ENCODE assay signal across 9 mouse cellular contexts in genomic region chr2:173159354-173160311, GRCm38 (mm10). TPM values are rescaled to one million over a fixed set of nuclear protein-coding genes. Genes with fewer than 3 reads are reported as not detected.
DNase-seq lines count a peak whose midpoint lies in the region; ATAC-seq and TF ChIP-seq lines count a peak whose summit lies in the region.
"Had no signal": no experiment of that assay in that cellular context is flagged by ENCODE, and none has a peak within 500 bp of the region (broad histone marks: within the 10 kb centered on the region; RNA-seq: fewer than 3 reads in every experiment).

No protein-coding gene starts in this region.

- ATAC-seq in granulocyte monocyte progenitor cell, adult 5-6 weeks (replicated peaks; ENCODE audit: poor library complexity, severe bottlenecking): peak; percentile 92
- peak; percentile 87 for ATAC-seq in lung, embryonic 14.5 days (ENCODE audit: insufficient read depth)

- no peak overlapping the region for H3K9ac ChIP-seq in lung, embryonic 14.5 days

- peak; percentile 46 for DNase-seq in 3T3-L1 (ENCODE audit: low read depth, low spot score)
- DNase-seq in embryo, embryonic 10 days (ENCODE audit: low spot score): peak; percentile 90
- peak; percentile 89 for DNase-seq in kidney, adult 2 months
- peak; percentile 93 for DNase-seq in lung, embryonic 14.5 days
- peak; percentile 55 to 65 for DNase-seq in urinary bladder, postnatal 36 days (ENCODE audit: low spot score in 2 of 2)

- H3K4me3 ChIP-seq in E14TG2a.4 (replicated peaks; ENCODE audit: low read length): peak overlapping the region; percentile 45
- H3K4me3 ChIP-seq in kidney, adult 2 months (ENCODE audit: insufficient read depth, low read depth, low read length): no peak overlapping the region
- H3K4me3 ChIP-seq in lung, embryonic 14.5 days (ENCODE audit: low read depth, low read length): no peak overlapping the region
- H3K4me3 ChIP-seq in olfactory bulb, adult 2 months (ENCODE audit: insufficient read depth, low read depth, low read length): no peak overlapping the region

- no peaks in the 10 kb centered on the region for H3K36me3 ChIP-seq in E14TG2a.4 (ENCODE audit: insufficient read depth, low read length)
- peaks cover 23% of the 10 kb centered on the region for H3K36me3 ChIP-seq in kidney, adult 2 months (ENCODE audit: control insufficient read depth, insufficient read depth, low read length)
- H3K36me3 ChIP-seq in lung, embryonic 14.5 days (ENCODE audit: insufficient read depth): no peaks in the 10 kb centered on the region

- 22% methylated on average over 24 of the region's 24 CpGs for WGBS in kidney, adult 2 months
- 39% methylated on average over 24 of the region's 24 CpGs for WGBS in lung, embryonic 14.5 days
- 41% methylated on average over 24 of the region's 24 CpGs for WGBS in olfactory bulb, adult 2 months

- peaks cover 25% of the 10 kb centered on the region for H3K4me1 ChIP-seq in E14TG2a.4 (replicated peaks; ENCODE audit: low read depth, low read length)
- peaks cover 10% of the 10 kb centered on the region; the same call in 1 of the 2 replicates for H3K4me1 ChIP-seq in kidney, adult 2 months (ENCODE audit: control insufficient read depth, insufficient read depth, low read length)
- no peaks in the 10 kb centered on the region for H3K4me1 ChIP-seq in lung, embryonic 14.5 days (ENCODE audit: insufficient read depth)
- no peaks in the 10 kb centered on the region for H3K4me1 ChIP-seq in olfactory bulb, adult 2 months (ENCODE audit: control insufficient read depth, insufficient read depth, low read length)

- peak; percentile 42 for TF ChIP-seq POLR2A in kidney, adult 2 months (IDR thresholded peaks at IDR 0.05; ENCODE audit: low read depth, low read length)
- no peak for TF ChIP-seq POLR2A in olfactory bulb, adult 2 months (IDR thresholded peaks at IDR 0.05; ENCODE audit: insufficient read depth, low read depth, low read length)

- peaks cover 25% of the 10 kb centered on the region for H3K27me3 ChIP-seq in E14TG2a.4 (ENCODE audit: insufficient read depth, low read length)
- H3K27me3 ChIP-seq in kidney, adult 2 months (replicated peaks; ENCODE audit: control insufficient read depth, insufficient read depth, low read length): no peaks in the 10 kb centered on the region
- no peaks in the 10 kb centered on the region for H3K27me3 ChIP-seq in lung, embryonic 14.5 days (ENCODE audit: insufficient read depth, low read length)

- H3K27ac ChIP-seq in kidney, adult 2 months (ENCODE audit: insufficient read depth, low read depth, low read length): peak overlapping the region; percentile 2; the same call in 1 of the 2 replicates
- H3K27ac ChIP-seq in lung, embryonic 14.5 days (ENCODE audit: low read depth): peak overlapping the region; percentile 58
- H3K27ac ChIP-seq in olfactory bulb, adult 2 months (ENCODE audit: insufficient read depth, low read depth, low read length): no peak overlapping the region

- H3K4me2 ChIP-seq in lung, embryonic 14.5 days: peak overlapping the region; percentile 23; the same call in 1 of the 2 replicates

- peak; percentile 89 for TF ChIP-seq CTCF in E14TG2a.4 (conservative IDR thresholded peaks at IDR 0.05; ENCODE audit: low read length)
- peak; percentile 82 for TF ChIP-seq CTCF in kidney, adult 2 months (conservative IDR thresholded peaks at IDR 0.05; ENCODE audit: insufficient read depth, insufficient read length, low read depth, low read length)
- TF ChIP-seq CTCF in lung, embryonic 14.5 days (IDR thresholded peaks at IDR 0.05; ENCODE audit: low read depth): peak; percentile 92
- peak; percentile 64 for TF ChIP-seq CTCF in olfactory bulb, adult 2 months (IDR thresholded peaks at IDR 0.05; ENCODE audit: insufficient read depth, low read depth, low read length)

- no peaks in the 10 kb centered on the region for H3K9me3 ChIP-seq in E14TG2a.4 (ENCODE audit: low read length)
- H3K9me3 ChIP-seq in lung, embryonic 14.5 days (ENCODE audit: low read depth, low read length): no peaks in the 10 kb centered on the region

RNA-seq across cellular contexts. Expression of gene Pck1, which starts 6.8 kb away (rescaled TPM):
- not detected in 2 replicates for total RNA-seq in granulocyte monocyte progenitor cell, adult 5-6 weeks (2014; fragmentation: Nextera tagmentation)
- not detected in 2 replicates for total RNA-seq in granulocyte monocyte progenitor cell, adult 5-6 weeks (2017)
- polyA plus RNA-seq in kidney, adult 2 months (2012; rRNA removed): 648 and 871 TPM in 2 replicates
- not detected in 2 replicates for polyA plus RNA-seq in lung, embryonic 14.5 days (2014; fragmentation: Nextera tagmentation; extraction: Ambion mirVana)
- not detected in 2 replicates for polyA plus RNA-seq in olfactory bulb, adult 2 months (2012; ENCODE audit: insufficient read depth, insufficient read length, low replicate concordance, missing spikeins)
- total RNA-seq: layer of hippocampus, adult 18-20 months had no signal

RNA-seq across cellular contexts. Expression of gene Ctcfl, which starts 40.3 kb away (rescaled TPM):
- total RNA-seq in granulocyte monocyte progenitor cell, adult 5-6 weeks (2014; fragmentation: Nextera tagmentation): not detected in 2 replicates
- not detected in 2 replicates for total RNA-seq in granulocyte monocyte progenitor cell, adult 5-6 weeks (2017)
- 0.03 TPM in 2 replicates for polyA plus RNA-seq in kidney, adult 2 months (2012; rRNA removed)
- polyA plus RNA-seq in lung, embryonic 14.5 days (2014; fragmentation: Nextera tagmentation; extraction: Ambion mirVana): 0.05 and 0.07 TPM in 2 replicates
- polyA plus RNA-seq in olfactory bulb, adult 2 months (2012; ENCODE audit: insufficient read depth, insufficient read length, low replicate concordance, missing spikeins): not detected in 2 replicates
- total RNA-seq: layer of hippocampus, adult 18-20 months had no signal

RNA-seq across cellular contexts. Expression of gene Zbp1, which starts 59.1 kb away (rescaled TPM):
- 1.8 and 5.0 TPM in 2 replicates for total RNA-seq in granulocyte monocyte progenitor cell, adult 5-6 weeks (2014; fragmentation: Nextera tagmentation)
- total RNA-seq in granulocyte monocyte progenitor cell, adult 5-6 weeks (2017): 1.2 and 5.3 TPM in 2 replicates
- polyA plus RNA-seq in kidney, adult 2 months (2012; rRNA removed): 3.3 and 7.8 TPM in 2 replicates
- polyA plus RNA-seq in lung, embryonic 14.5 days (2014; fragmentation: Nextera tagmentation; extraction: Ambion mirVana): 0.34 and 0.41 TPM in 2 replicates
- not detected in 2 replicates for polyA plus RNA-seq in olfactory bulb, adult 2 months (2012; ENCODE audit: insufficient read depth, insufficient read length, low replicate concordance, missing spikeins)

Comparison
In these comparisons a context has a peak if more than half of its experiments do, and no peak if none do; other contexts are left out.
1. RNA of gene Pck1, which starts 6.8 kb away (polyA plus RNA-seq): 648 to 871 TPM in kidney, adult 2 months; not detected in lung, embryonic 14.5 days and not detected in olfactory bulb, adult 2 months; every median in the first group is over 100 times any median in the second.
2. RNA of gene Zbp1, which starts 59.1 kb away (polyA plus RNA-seq): not detected in olfactory bulb, adult 2 months; 3.3 to 7.8 TPM in kidney, adult 2 months and 0.34 to 0.41 TPM in lung, embryonic 14.5 days; every median in the first group is over 10 times any median in the second.
3. Peak in every context shown above with its lines, with median percentiles within 50 percentile points of each other: DNase-seq and CTCF ChIP-seq.